Mouse (Mus musculus): ENCODE results near the gene Gm35549.

Gene Gm35549

DNA sequence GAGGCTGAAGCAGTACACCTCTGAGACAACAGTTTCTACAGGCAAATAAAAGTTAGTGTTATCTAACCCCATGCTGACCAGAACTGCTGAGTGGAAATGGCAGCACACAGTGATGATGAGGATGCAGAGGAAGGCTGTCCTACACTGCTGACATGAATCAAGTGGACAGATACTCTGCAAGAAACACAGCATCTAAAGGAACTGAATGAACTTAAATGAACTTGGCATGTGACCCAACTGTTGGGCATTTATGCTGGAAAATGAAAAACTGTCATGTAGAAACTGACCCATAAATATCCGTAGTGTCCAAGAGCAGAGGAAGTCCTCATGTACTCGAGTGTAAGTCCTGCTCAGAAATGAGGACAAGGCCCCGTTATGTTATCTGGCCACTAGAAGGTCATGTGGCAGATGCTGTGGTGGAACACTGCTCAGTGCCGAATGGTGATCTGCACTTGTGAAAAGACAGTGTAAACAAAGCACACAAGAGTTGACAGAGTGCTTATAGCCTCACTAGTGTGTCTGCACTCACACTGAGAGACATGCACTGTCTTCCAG, 13.9 kb downstream of the Gm35549 start:
- no peak for DNase-seq (ENCODE audit: extremely low spot score, low spot score)

DNA sequence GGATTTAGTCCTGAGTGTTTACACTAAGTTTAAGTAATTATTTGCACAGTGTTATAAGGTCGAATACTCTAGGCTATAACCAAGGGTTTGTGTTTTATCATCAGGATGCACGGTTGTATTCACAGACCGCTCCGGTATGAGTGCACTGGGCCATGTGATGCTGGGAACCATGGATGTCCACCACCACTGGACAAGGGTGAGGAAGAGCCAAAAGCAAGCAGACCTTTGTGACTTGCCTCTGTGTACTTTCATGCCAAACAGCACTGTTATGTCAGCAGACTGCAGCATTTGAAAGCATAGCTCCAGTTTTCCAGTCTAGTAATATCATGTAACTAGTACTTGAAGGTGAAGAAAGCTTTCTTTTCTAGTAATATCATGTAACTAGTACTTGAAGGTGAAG, 17.1 kb downstream of the Gm35549 start:
- DNase-seq (ENCODE audit: extremely low spot score, low spot score) = no peak

DNA sequence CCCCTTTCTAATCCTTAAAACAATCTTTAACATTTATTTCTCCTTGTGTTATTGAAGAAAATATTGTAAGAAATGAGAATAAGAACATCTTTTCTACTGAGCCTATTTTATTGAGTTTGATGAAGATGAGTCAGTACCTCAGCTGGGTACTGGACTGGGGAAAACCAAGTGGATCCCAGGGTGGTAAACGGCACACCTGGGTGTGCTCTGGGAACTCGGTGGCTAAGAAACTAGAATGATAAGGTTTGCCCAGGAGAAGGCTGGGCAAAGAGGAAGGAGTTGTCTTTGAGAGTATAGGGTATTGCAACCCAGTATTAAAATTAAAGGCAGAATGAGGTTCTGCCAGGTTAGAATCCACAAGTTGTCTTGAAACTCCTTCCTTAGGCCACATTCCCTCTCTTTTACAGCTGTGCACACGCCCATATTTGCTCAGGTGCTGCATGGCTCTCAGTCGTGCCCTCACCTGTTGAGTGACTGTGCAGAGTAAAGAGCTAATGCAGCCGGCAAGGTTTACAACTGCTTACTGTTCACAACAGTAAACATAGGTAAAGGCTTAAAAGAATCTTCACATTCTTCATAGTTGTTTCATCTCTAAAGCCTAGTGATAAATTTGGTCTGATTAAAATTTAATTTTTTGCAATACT, 20.3 kb downstream of the Gm35549 start:
- DNase-seq (ENCODE audit: extremely low spot score, low spot score) = no peak

DNA sequence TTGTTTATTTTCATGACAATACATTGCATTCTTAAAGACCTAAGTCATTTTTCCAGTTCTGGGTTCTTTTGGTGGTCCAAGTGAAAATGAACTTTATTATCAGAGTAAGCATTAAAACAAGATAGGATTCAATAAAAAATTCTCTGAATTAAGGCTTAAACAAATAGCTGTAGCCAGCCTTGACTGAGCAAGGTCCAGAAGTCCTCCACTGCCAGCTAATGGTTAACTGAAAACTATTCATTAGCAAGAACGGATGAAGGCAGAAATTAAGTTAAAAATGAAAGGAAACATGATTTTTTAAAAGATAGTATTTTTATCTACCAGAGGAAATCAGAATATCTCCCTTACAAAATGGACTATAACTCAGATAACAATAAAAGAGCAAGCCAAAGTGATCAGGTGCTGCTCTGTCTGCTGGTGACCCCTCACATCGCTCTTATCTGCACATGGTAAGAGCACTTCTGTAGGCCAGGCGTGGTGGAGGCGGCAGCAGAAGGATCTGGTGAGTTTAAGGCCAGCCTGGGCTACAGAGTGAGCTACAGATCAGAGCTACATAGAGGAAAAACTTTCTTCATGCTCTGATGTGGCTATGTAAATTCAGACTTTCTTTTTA, 28.5 kb downstream of the Gm35549 start:
- no peak for DNase-seq (ENCODE audit: extremely low spot score, low spot score)

DNA sequence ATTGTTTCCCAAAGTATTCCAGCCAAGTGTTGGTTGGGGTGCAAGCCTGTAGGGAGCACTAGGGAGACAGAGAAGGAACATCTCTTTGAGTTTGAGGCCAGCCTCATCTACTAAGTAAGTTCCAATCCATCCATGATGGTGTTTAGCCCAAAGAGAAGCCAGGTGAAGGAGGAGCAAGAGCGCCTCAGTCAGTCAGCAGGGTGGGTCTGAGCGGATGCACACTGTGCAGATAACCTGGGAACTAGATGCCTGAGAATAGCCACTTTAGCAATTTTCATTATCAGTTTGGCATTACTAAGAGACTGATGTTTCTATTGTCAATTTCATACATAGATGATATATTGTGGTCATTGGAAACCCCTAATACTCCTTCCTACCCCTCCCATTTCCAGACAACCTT, 29.1 kb downstream of the Gm35549 start:
- DNase-seq (ENCODE audit: extremely low spot score, low spot score) = no peak

DNA sequence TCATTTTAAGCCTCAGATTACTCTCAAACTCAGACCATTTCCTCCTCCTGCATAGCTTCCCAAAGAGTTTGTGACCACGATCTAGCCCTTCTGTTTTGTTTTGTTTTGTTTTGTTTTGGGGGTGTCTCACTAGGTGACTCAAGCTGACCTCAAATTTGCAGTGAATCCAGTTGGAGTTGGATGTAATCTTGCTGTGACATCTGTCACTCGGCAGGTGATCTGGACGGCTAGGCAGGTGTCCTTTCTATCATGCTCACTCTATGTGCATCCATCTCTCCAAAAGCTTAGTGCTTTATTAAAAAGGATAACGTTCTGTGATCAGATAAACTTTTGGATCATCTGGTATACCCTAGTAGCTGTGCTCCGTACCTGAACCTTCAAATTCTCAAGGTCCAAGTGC, 31.4 kb downstream of the Gm35549 start:
- DNase-seq (ENCODE audit: extremely low spot score, low spot score) = no peak

DNA sequence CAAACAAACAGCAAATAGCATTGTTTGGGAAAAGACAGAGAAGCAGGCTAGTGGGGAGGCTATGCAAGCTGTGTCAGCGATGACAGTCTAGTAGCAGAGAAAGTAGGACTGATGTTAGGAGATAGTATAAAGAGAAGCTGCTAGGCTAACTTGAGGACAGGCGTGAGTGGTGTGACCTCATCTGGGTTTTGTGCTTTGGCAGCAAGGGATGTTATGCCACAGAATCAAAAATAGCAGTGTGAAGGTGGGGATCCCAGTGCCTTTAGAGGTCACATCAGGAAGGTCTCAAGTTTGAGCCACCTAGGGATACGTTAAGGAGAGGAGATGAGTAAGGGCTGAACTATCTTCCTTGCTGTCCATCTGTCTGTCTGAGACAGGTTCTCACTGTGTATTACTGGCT, 33.6 kb downstream of the Gm35549 start:
- DNase-seq (ENCODE audit: extremely low spot score, low spot score) = no peak

DNA sequence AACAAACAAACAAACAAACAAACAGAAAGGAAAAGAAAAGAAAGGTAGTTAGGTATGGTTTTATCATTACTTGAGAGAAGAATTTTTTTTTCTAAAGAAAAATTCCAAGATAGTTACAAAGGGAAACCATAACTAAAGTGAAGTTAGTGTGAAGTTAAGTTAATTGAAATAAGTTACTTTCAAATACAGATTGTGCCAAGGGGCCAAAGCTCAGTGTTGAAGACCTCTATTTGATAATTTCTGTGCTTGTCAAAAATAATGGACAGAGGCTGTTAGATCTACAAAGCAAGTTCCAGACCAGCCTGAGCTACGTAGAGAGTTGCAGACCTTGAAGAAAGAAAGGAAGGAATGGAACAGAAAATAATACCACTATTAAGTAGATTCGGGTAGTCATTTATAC, 36.6 kb downstream of the Gm35549 start:
- no peak for DNase-seq (ENCODE audit: extremely low spot score, low spot score)

DNA sequence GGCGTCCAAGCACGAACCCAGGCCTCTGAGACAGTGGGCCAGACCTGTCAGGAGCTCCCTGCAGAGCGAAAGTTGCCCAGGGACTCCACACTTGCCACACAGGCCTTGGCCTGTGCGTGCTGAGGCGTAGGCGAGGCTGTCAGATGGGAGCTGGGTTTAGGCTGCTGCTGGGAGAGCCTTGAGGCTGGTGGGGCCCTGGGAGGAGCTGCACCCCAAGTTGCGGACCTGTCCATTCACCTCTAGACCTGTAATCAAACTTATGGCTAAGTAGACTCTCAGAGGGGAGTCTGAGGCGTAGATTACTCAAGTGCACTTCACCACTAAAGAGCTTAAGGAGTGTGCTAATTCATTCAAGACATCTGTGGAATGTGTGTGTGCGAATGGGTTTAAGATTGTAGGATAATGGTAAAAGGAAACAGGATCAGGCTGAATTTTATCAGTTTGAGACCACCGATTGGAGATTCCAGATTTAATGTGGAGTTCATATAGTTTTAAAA, 37.9 kb downstream of the Gm35549 start:
- no peak for DNase-seq (ENCODE audit: extremely low spot score, low spot score)

DNA sequence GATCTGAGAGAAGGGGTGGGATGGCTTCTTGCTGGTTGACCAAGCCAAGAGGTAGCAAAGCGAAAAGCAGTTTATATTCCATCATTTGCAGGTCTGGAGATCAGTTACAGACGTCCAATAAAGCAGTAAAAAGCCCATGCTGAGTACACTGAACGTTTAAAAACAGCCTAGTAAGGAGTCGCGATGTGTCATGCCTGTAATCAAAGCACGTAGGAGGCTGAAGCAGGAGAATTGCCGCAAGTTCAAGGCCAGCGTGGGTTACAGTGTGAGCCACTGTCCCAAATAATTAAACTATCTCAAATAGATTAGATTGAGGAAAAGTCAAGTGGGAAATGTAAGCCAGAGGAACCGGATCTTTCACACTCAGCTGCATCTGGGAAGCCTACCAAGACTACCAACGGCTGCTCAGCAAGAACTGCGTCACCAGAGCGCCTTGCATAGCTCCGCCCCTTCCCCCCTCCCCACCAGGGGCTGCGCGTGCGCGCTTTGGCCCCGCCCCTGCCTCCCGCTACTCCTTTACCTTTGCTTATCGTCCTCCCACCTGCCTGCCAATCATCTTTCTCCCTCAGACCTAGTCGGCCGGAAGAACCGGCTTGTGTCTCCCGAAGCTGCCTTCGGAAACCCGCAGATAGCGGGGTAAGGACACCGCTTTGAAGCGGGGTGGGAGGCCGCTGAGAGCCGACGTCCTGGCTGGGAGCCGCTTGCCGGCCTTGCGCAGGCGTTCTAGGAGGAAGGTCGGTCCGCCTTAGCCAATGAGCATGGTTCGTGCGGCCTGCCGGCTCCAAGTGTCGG, 38.6 kb downstream of the Gm35549 start, which contains the start of gene Tcaim:
Gene Tcaim, plus strand, starts transcription at position 487 of the 792 bp plus-strand sequence.
- DNase-seq (ENCODE audit: extremely low spot score, low spot score) = peak; percentile 91

DNA sequence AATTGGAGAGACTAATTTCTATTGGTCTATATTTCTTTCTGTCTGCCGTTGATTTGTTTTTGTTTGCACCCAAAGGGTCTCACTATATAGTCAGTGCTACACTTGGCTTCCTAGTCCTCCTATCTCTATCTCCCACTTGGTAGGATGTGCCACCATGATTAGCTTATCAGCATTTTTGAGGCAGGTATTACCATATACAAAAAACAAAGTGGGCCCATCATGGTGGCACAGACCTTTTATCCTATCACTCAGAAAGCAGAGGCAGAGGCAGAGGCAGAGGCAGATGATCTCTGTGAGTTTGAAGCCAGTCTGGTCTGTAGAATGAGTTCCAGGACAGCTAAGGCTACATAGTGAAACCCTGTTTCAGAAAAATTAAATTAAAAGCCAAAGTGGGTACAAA, 57.3 kb downstream of the Gm35549 start:
- no peak for DNase-seq (ENCODE audit: extremely low spot score, low spot score)

DNA sequence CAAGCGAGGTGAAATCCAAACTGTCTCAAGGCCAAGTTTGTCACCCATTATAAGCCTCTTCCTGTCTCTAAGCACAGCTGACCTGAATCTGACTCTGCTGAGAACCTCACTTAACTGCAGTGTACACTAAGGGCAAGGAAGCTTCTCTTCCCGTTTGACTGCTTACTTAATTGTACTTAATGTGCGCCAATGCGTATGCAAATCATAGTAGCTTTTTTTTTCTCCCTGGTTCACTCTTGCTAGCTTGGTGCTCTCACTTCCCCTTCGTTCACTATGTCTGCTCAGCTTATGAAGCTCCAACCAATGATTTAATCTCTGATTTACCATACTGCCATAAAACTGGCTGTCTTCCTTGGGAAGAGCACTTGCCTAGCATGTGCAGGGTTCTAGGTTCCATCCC, 58.6 kb downstream of the Gm35549 start:
- no peak for DNase-seq (ENCODE audit: extremely low spot score, low spot score)
